Mouse (Mus musculus) midbrain, embryonic 13.5 days (tissue): ENCODE results near the gene Ptprt. TPM values are rescaled to one million over a fixed set of nuclear protein-coding genes. Genes with fewer than 3 reads are reported as not detected.
"Not testable (repeated sequence)": the region's sequence is repeated elsewhere in the genome, so short reads cannot be mapped to it uniquely, and the experiment has no call there.

Experiments used
- ATAC-seq: fragments of 200-750 bp; cut with Nextera tagmentation; 2 replicates; pipeline ENCODE4 v1.8.0; 2017; ENCODE audit warnings: mild to moderate bottlenecking, moderate TSS enrichment, moderate library complexity
- H3K27ac ChIP-seq: fragments of 300-500 bp; sonication (generic); 2 replicates; pipeline ENCODE4 v1.5.1; 2015; ENCODE audit warnings: inconsistent platforms, mild to moderate bottlenecking, moderate library complexity
- H3K27me3 ChIP-seq: fragments of 300-500 bp; sonication (generic); 2 replicates; pipeline ENCODE4 v1.6.1; 2015; ENCODE audit warnings: mild to moderate bottlenecking, inconsistent platforms
- H3K36me3 ChIP-seq: fragments of 300-500 bp; sonication (generic); 2 replicates; pipeline ENCODE4 v1.6.1; 2015; ENCODE audit warnings: mild to moderate bottlenecking, inconsistent platforms
- H3K4me1 ChIP-seq: fragments of 300-500 bp; sonication (generic); replicated peaks from 2 replicates; pipeline ENCODE4 v1.6.1; 2015; ENCODE audit warnings: inconsistent platforms
- H3K4me2 ChIP-seq: fragments of 300-500 bp; sonication (generic); replicated peaks from 2 replicates; pipeline ENCODE4 v1.6.1; 2015; ENCODE audit warnings: moderate library complexity, mild to moderate bottlenecking, inconsistent platforms
- H3K4me3 ChIP-seq: fragments of 300-500 bp; sonication (generic); replicated peaks from 2 replicates; pipeline ENCODE4 v1.5.1; 2015; ENCODE audit warnings: mild to moderate bottlenecking, inconsistent platforms
- H3K9ac ChIP-seq: fragments of 300-500 bp; sonication (generic); replicated peaks from 2 replicates; pipeline ENCODE4 v1.6.1; 2015; ENCODE audit warnings: mild to moderate bottlenecking, inconsistent platforms
- H3K9me3 ChIP-seq: fragments of 300-500 bp; sonication (generic); 2 replicates; pipeline ENCODE4 v1.6.1; 2016; ENCODE audit warnings: mild to moderate bottlenecking, inconsistent platforms
- WGBS: fragments of 180-500 bp; shearing (Covaris S2); methylation state at CpG from one replicate; pipeline ENCODE4 v1.1.7; 2015; 5-methylcytosine and 5-hydroxymethylcytosine counted together
- polyA plus RNA-seq: library from polyadenylated mRNA; unstranded; fragments of >200 nt; fragmentation: Nextera tagmentation; extraction: Ambion mirVana; gene quantifications from 2 replicates; pipeline ENCODE4 v1.2.1, GENCODE M21; 2015

Ptprt gene
- polyA plus RNA-seq, 1 experiment from 2014 or later, result 7.5 TPM

GRCm38 (mm10) chr2:162141845-162142411 lies 519.0 kb downstream of the Ptprt start:
- 85% methylated on average over 3 of the region's 3 CpGs for WGBS
- no peaks in the 10 kb centered on the region for H3K9me3 ChIP-seq
- no peak overlapping the region for H3K27ac ChIP-seq
- H3K36me3 ChIP-seq, result no peaks in the 10 kb centered on the region
- no peak overlapping the region for H3K4me3 ChIP-seq
- no peaks in the 10 kb centered on the region for H3K27me3 ChIP-seq
- no peak overlapping the region for H3K9ac ChIP-seq
- no peak overlapping the region for H3K4me2 ChIP-seq
- no peak for ATAC-seq
- no peaks in the 10 kb centered on the region for H3K4me1 ChIP-seq

GRCm38 (mm10) chr2:162136176-162136575 lies 524.8 kb downstream of the Ptprt start:
- WGBS, result 94% methylated on average over 3 of the region's 3 CpGs
- not testable (repeated sequence) for H3K4me1 ChIP-seq, H3K27me3 ChIP-seq, H3K4me2 ChIP-seq, ATAC-seq, H3K36me3 ChIP-seq, H3K9me3 ChIP-seq, H3K9ac ChIP-seq, H3K4me3 ChIP-seq, H3K27ac ChIP-seq

GRCm38 (mm10) chr2:162131607-162132304 lies 529.2 kb downstream of the Ptprt start:
- 59% methylated on average over 4 of the region's 4 CpGs for WGBS
- Histone ChIP-seq H3K4me3 (no peak overlapping the region), H3K27ac (no peak overlapping the region), H3K9me3 (0 out of 2 replicates have a peak, but pooled peaks cover 3% of the 10 kb centered on the region), H3K9ac (no peak overlapping the region), H3K4me1 (peaks cover 10% of the 10 kb centered on the region; the same call in 1 of the 2 replicates), H3K36me3 (no peaks in the 10 kb centered on the region), H3K4me2 (no peak overlapping the region), H3K27me3 (no peaks in the 10 kb centered on the region)
- peak; percentile 91 for ATAC-seq

DNA sequence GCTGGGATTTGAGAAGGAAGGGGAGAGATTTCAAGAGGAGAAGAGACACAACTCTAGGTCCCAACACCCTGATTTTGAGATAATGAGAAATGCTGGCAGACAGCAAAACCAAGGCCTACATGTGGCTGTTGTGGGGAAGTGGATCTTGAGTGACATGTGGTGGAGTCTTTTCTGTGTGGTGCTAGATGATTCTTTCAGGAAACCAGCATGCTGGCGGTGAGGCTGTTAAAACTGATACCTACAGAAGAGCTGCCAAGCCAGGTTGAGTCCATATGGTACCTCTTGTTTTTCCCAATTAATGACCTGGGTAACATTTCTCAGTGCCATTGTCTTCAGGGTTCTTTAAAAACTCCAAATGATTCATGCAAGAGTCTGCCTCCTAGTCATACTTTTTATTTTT lies 531.1 kb downstream of the Ptprt start:
- Histone ChIP-seq H3K9me3 (0 out of 2 replicates have a peak, but pooled peaks cover 3% of the 10 kb centered on the region), H3K27me3 (no peaks in the 10 kb centered on the region)
- 96% methylated on average over 1 of the region's 1 CpGs for WGBS

DNA sequence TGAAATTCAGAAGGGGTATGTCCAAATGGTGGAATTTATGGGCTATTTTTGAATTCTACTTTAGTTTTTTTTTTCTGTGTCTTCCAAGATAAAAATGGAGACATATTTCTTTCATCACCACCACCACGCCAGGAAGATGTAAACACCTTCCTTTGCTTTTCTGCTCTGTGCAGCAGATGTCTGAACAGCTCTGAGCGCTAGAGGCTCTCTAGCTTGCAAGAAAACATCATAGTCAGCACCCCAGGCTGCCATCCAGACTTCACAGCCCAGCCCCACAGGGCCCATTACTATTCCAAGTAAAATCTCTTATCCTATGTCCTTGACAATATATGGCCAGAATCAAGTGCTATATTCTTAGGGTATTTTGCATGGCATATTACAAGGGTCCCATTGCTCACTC lies 542.9 kb downstream of the Ptprt start:
- ATAC-seq, result no peak
- 84% methylated on average over 2 of the region's 2 CpGs for WGBS
- Histone ChIP-seq H3K4me2 (no peak overlapping the region), H3K9ac (no peak overlapping the region), H3K27ac (no peak overlapping the region), H3K4me3 (no peak overlapping the region), H3K9me3 (no peaks in the 10 kb centered on the region), H3K4me1 (no peaks in the 10 kb centered on the region), H3K27me3 (no peaks in the 10 kb centered on the region), H3K36me3 (no peaks in the 10 kb centered on the region)

More for the DNA sequence above, 531.1 kb downstream of the Ptprt start:
- H3K27ac ChIP-seq, result no peak overlapping the region
- no peak overlapping the region for H3K4me3 ChIP-seq
- H3K4me1 ChIP-seq, result peaks cover 10% of the 10 kb centered on the region; the same call in 1 of the 2 replicates
- no peak for ATAC-seq
- H3K4me2 ChIP-seq, result no peak overlapping the region
- H3K36me3 ChIP-seq, result no peaks in the 10 kb centered on the region
- no peak overlapping the region for H3K9ac ChIP-seq

GRCm38 (mm10) chr2:162082391-162082790 lies 578.6 kb downstream of the Ptprt start:
- Histone ChIP-seq H3K9me3 (no peaks in the 10 kb centered on the region), H3K27ac (no peak overlapping the region), H3K9ac (no peak overlapping the region), H3K36me3 (no peaks in the 10 kb centered on the region), H3K4me3 (no peak overlapping the region), H3K4me1 (0 out of 2 replicates have a peak, but pooled peaks cover 7% of the 10 kb centered on the region), H3K4me2 (no peak overlapping the region), H3K27me3 (no peaks in the 10 kb centered on the region)
- 85% methylated on average over 3 of the region's 3 CpGs for WGBS
- ATAC-seq, result no peak

DNA sequence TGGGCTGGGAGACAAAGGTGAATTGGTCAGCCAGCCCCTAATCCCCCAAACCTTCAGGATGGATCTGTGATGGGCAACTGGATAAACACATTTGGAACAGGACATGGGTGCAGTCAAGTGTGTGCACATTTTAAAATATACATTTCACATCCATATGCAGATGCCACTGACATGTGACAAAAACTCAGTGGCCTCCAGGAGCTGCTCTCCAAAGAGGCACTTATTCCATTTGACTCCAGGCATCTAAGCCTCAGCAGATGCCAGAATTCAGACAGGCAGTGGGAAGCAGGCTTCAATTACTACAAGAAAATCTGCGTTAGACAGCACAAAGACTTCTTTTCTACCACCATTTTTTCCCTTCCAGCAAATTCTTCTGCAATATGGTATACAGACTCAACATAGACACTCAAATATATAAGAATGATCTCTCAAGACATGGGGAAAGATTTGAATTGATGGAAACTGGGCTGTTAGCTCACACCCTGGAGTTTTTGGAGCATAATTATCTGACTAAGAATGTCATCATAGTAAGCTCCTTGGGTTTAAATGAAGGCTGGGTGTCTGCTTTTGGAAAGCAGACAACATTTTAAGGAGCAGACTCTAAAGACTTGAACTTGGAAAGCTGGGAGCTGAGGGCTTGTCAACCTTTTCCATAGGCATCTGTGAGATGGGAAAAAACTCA lies 580.1 kb downstream of the Ptprt start:
- ATAC-seq, result no peak
- H3K9ac ChIP-seq, result no peak overlapping the region

DNA sequence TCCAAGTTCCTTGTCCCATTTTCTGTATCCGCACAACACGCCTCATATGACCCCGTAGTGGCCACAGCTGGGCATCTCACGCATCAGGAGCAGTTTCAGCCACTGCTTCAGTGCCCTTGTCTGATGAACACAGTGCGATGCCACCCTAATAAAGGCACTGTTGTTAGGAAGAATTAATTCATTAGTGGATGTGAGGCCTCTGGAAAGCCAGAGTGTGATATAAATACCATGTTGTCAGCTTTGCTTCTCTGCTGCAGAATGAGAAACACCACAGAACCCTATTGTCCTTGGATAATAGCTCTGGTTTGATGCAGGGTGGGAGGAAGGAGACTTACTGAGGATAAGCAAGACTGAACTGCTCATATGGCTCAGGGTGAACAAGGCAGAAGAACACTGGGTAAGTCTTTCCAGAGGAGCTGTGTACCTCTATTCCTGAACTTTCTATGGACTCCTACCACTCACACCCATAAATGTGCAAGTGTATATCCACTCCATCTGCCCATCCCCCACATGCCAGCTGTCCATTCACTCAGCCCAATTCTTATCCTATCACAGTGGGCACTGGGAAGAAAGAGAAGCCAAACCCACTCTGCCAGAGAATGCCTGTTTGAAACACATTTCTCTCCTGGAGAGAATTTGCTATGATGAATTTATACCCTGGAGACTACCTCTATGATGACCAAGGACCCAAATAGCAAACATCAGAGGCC lies 582.2 kb downstream of the Ptprt start:
- no peak overlapping the region for H3K4me3 ChIP-seq
- H3K27ac ChIP-seq, result no peak overlapping the region
- H3K9ac ChIP-seq, result no peak overlapping the region
- H3K36me3 ChIP-seq, result no peaks in the 10 kb centered on the region
- H3K4me1 ChIP-seq, result 0 out of 2 replicates have a peak, but pooled peaks cover 7% of the 10 kb centered on the region
- no peaks in the 10 kb centered on the region for H3K9me3 ChIP-seq
- no peaks in the 10 kb centered on the region for H3K27me3 ChIP-seq
- no peak overlapping the region for H3K4me2 ChIP-seq
- 89% methylated on average over 5 of the region's 5 CpGs for WGBS
- no peak for ATAC-seq

More for the DNA sequence above, 580.1 kb downstream of the Ptprt start:
- 0 out of 2 replicates have a peak, but pooled peaks cover 7% of the 10 kb centered on the region for H3K4me1 ChIP-seq
- WGBS, result 43% methylated on average over 1 of the region's 1 CpGs
- H3K9me3 ChIP-seq, result no peaks in the 10 kb centered on the region
- no peak overlapping the region for H3K27ac ChIP-seq
- no peaks in the 10 kb centered on the region for H3K27me3 ChIP-seq
- H3K4me3 ChIP-seq, result no peak overlapping the region
- H3K4me2 ChIP-seq, result no peak overlapping the region
- H3K36me3 ChIP-seq, result no peaks in the 10 kb centered on the region

- Histone ChIP-seq H3K27me3 (no peaks in the 10 kb centered on the region), H3K9me3 (no peaks in the 10 kb centered on the region), H3K4me1 (no peaks in the 10 kb centered on the region), H3K9ac (no peak overlapping the region), H3K4me2 (no peak overlapping the region), H3K27ac (no peak overlapping the region), H3K4me3 (no peak overlapping the region), H3K36me3 (no peaks in the 10 kb centered on the region)
- ATAC-seq, result no peak
- 93% methylated on average over 3 of the region's 3 CpGs for WGBS
These were observed 608.1 kb downstream of the Ptprt start for GRCm38 (mm10) chr2:162052816-162053215.

GRCm38 (mm10) chr2:162050198-162050597 lies 610.7 kb downstream of the Ptprt start:
- no peak overlapping the region for H3K4me2 ChIP-seq
- no peak overlapping the region for H3K9ac ChIP-seq
- no peaks in the 10 kb centered on the region for H3K27me3 ChIP-seq
- H3K27ac ChIP-seq, result no peak overlapping the region
- no peaks in the 10 kb centered on the region for H3K36me3 ChIP-seq
- H3K4me1 ChIP-seq, result no peaks in the 10 kb centered on the region
- H3K9me3 ChIP-seq, result no peaks in the 10 kb centered on the region
- H3K4me3 ChIP-seq, result no peak overlapping the region
- ATAC-seq, result no peak
- 76% methylated on average over 4 of the region's 4 CpGs for WGBS

GRCm38 (mm10) chr2:162035615-162036014 lies 625.3 kb downstream of the Ptprt start:
- Histone ChIP-seq H3K27me3 (no peaks in the 10 kb centered on the region), H3K9ac (no peak overlapping the region), H3K36me3 (no peaks in the 10 kb centered on the region), H3K9me3 (no peaks in the 10 kb centered on the region), H3K4me2 (no peak overlapping the region), H3K4me3 (no peak overlapping the region), H3K4me1 (no peaks in the 10 kb centered on the region), H3K27ac (no peak overlapping the region)
- 74% methylated on average over 4 of the region's 4 CpGs for WGBS
- ATAC-seq, result no peak

DNA sequence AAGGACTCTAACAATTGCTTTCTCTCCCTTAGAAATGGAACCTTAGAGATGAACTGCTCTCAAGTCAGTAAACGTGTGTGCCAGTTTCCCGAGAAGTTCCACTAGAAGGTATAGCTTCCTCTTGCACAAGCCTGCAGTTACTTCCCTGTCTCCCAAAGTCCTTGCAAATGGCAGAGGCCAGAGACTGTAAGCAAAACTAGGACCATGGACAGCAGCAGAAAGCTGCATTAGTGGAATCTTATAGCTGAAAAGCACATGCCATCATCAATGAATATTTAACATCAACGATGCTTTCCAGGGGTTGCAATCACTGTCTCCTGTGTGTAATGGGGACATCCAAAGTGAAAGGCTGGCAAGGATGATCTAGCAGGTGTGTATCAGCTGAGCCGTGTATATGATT lies 629.3 kb downstream of the Ptprt start:
- H3K9me3 ChIP-seq, result no peaks in the 10 kb centered on the region
- H3K27ac ChIP-seq, result no peak overlapping the region
- no peaks in the 10 kb centered on the region for H3K27me3 ChIP-seq
- ATAC-seq, result no peak
- H3K4me3 ChIP-seq, result no peak overlapping the region
- no peak overlapping the region for H3K9ac ChIP-seq
- 78% methylated on average over 4 of the region's 4 CpGs for WGBS
- peaks cover 5% of the 10 kb centered on the region; the same call in 1 of the 2 replicates for H3K4me1 ChIP-seq
- no peaks in the 10 kb centered on the region for H3K36me3 ChIP-seq
- no peak overlapping the region for H3K4me2 ChIP-seq
